Mouse (Mus musculus) retina, postnatal 7 days (tissue): ENCODE results near the gene Strn4.

Experiments used
- DNase-seq: peaks from one replicate; pipeline ENCODE4 v3.0.0-alpha.2; 2012; ENCODE audit warnings: low read depth, low spot score

Strn4 gene

GRCm38 (mm10) chr7:16875326-16875725, 59.6 kb downstream of the Strn4 start:
- no peak for DNase-seq

GRCm38 (mm10) chr7:16876006-16876405, 60.3 kb downstream of the Strn4 start:
- no peak for DNase-seq

- no peak for DNase-seq
Measured at GRCm38 (mm10) chr7:16876608-16877007, 60.9 kb downstream of the Strn4 start.

GRCm38 (mm10) chr7:16877717-16878116, 62.0 kb downstream of the Strn4 start:
- DNase-seq, result no peak

DNA sequence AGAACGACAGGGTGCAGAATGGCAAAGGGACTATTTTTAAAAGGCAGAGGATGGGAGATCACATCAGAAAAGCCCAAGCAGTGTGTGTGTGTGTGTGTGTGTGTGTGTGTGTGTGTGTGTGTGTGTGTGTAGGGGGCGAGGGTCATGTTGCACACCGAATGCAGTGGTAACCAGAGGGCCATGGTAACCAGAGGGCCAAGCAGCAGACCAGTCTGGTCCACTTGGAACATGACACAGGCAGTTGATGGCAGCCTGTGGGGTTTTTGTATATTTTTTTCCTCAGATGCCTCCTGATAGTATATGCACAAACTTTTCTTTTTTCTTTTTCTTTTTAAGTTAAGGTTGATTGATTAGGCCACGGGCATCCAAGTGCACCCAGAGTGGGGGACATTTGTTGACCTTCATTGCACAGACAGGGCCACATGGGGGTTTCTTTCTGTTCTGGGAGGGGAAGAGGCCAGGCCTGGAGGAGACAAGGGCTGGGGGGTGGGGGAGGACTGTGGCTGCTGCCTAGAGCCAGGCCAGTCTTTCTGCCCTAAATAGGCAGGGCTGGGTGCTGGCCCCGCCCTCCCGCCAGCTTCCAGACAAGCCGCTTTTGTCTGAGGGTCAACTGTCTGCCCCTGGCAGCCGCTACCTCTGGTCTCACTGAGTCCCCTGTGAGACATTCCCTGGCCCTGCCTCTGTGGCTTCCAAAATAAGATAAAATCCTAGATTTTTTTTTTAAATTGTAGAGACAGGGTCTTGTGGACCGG, 64.3 kb downstream of the Strn4 start:
- DNase-seq, result peak; percentile 46

DNA sequence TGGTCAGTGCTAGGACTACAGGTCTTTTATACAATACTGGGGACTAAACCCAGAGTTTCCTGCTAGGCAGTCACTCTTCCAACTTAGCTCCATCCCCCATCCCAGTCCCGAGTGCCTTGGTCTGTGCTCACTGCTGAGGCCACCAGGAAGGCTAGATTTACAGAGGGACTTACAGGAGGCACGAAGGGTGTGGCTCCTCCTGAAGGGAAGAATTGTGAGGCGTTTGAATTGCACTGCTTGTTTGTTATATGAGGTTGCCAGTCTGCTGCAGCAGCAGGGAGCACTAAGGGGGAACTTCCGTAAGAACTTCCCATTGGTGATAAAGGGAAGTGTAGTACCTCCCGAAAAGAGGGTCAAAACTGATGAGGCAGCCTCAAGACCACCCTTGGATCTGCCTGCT, 64.9 kb downstream of the Strn4 start:
- no peak for DNase-seq

DNA sequence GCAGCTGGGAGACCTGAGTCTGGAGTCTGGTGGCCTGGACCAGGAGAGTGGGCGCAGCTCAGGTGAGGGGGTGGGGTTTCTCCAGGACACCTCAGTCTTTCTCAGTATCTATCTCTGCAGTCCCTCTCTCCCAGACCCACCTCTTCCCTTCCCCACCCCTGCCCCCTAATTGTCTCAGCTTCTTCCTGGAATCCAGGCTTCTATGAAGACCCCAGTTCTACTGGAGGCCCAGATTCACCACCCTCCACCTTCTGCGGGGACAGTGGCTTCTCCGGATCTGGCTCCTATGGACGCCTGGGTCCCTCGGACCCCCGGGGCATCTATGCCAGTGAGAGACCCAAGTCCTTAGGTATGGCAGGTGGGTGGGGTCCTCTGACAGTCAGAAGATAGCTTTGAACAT, 67.5 kb downstream of the Strn4 start:
- DNase-seq, result no peak

GRCm38 (mm10) chr7:16884334-16884733, 68.6 kb downstream of the Strn4 start:
- DNase-seq, result no peak

DNA sequence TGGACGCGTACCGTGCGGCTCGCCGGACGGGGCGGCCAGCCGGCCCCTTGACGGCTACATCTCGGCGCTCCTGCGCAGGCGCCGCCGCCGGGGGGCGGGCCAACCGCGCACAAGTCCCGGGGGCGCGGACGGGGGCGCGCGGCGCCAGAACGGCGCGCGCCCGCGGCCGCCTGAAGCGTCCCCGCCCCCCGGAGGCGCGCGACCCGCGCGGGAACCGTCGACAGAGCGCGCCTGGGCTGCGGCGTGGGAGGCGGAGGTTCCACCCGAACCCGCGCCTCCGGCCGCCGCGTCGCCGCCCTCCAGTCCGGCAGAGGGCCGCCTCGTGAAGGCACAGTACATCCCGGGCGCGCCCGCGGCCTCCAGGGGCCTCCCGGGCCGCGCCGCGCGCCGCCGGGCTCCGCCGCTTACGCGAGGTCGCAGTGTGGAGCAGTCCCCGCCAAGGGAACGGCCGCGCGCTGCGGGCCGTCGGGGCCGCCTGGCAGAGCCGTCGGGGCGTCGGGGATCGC, 69.6 kb downstream of the Strn4 start:
- DNase-seq, result no peak

DNA sequence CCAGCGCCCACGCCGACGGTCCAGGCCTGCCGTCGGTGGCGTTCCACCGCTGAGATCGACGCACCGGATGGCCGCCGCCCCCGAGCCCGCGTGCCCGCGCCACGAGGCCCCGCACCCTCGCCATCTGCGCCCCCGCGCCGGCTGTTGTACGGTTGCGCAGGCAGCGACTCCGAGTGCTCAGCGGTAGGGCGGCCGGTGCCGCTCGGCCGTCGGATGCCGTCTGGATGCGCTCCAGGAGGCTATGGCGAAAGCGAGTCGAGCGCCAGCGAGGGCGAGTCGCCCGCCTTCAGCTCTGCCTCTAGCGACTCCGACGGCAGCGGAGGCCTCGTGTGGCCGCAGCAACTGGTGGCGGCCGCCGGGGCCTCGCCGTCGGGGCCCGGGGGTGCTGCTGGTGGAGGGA, 70.2 kb downstream of the Strn4 start:
- DNase-seq, result no peak
